Mouse (Mus musculus) natural killer cell, adult 2 months (primary cell): ENCODE results near the gene Hagh.

Experiments
- DNase-seq, 2 experiments: peaks; one replicate each; pipeline ENCODE4 v3.0.0; 2022; ENCODE audit warnings: low spot score in 2 of 2

The Hagh gene

DNA sequence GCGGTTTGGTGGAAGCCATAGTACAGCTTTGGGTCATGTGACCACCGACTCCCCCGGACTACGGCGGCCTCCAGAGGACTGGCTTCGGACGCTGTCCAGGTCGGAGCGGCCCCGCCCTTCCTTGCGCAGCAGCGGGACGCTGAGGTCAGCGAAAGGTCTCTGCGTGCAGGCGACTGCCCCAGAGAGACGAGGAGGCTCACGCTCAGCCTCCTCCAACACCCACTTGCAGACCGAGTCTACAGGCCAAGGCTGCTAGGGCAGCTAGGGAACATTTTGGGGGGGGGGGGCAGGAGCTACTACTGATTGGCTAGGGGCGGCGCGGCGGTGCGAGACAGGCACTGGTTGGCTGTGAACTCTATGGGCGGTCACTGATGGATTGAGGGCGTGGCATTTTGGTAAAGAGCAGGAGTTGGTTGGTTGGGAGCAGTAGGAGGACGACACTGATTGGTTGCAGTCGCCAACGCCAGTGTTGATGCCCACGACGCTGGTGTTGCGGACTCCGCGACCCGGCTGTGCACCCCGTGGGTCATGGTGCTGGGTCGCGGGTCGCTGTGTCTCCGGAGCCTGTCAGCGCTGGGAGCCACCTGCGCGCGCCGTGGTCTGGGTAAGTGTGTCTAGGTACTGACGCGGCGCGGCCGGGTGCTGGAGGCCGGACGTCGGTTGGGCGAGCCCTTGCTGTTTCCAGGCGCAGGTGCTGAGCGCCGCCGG, 10.3 kb downstream of the Hagh start, which contains the start of gene Fahd1:
Fahd1 (minus strand) TSS at position 300 of the 708 bp plus-strand sequence.
- peak; percentile 92 to 94 for DNase-seq

DNA sequence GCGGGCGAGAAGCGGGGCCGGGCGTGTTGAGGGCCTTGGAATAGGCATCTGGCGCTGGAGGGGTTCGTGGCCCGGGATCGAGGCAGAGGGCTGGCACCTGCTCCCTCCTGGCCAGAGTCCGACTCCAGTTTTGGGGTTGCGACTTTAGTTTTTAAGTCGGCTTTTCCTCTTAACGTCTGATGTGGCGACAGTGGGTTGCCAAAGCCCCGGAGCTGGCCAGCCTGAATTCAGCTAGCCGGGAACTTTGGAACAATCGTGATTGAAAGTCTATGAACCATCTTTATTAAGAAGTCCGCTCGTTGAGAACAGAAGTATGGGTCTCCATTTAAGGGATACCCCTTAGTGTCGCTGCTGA, 10.8 kb downstream of the Hagh start:
- no peak for DNase-seq

GRCm38 (mm10) chr17:24851381-24852125, 11.6 kb downstream of the Hagh start:
- DNase-seq: no peak

DNA sequence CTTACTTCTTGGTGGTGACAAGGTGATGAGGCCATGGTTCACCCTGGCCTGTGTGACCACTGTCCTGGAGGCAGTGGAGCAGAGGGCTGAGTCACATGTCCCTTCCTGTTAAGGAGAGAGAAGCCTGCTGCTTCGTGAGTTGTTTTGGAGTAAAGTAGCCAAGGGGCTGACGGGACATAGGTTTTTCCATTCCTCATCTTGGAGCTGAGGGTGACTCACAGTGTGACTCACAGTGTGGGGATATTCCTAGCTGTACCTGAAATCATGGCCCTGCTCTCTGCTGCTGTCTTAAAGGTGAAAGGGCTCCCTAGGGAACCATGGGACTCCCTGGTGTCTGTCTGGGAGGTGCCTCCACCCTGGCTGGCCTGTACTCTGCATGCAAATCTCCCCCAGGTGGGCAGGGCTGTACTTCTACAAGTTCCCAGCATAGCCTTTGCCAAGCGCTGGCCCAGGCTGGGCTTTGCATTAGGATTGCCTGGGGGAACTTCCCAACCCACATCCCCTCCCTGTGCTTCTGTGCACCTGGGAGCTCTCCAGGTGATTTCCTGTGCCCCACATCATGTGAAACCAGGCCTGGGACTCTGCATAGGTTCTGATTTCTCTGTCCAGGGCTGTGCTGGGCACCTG, 16.0 kb downstream of the Hagh start:
- DNase-seq: no peak

- DNase-seq: no peak
Observed at GRCm38 (mm10) chr17:24856589-24856988, 16.6 kb downstream of the Hagh start.

DNA sequence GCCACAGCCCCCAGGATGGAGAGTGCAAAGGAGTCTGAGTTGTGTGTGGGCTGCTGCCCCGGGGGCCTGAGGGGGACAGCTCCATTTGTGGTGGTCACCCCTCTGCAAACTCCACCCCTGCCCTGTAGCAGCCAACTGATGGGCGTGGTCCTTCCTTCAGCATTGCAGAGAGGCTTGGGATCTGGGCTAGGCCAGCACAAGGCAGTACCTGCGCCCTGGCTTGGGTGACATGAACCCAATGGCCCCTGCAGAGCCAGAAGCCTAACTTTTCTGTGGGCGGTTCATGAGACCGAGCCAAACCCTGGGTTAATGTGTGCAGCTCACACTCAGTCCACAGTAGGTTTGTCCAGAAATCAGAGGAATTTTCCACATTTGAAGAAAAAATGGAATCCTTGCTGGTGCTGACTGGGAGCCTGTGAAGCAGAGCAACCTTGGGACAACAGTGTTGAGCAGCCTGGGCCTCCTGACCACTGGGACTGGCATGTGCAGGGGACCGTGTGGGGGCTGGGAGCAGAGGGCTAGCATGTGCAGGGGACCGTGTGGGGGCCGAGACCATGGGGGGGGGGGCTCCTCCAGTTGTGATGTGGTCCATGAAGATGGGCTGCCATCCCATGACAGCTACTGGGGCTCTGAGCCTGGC, 18.0 kb downstream of the Hagh start:
- DNase-seq: no peak

GRCm38 (mm10) chr17:24858967-24859366, 19.0 kb downstream of the Hagh start:
- no peak for DNase-seq

- no peak for DNase-seq
Observed at GRCm38 (mm10) chr17:24860076-24860475, 20.1 kb downstream of the Hagh start.

DNA sequence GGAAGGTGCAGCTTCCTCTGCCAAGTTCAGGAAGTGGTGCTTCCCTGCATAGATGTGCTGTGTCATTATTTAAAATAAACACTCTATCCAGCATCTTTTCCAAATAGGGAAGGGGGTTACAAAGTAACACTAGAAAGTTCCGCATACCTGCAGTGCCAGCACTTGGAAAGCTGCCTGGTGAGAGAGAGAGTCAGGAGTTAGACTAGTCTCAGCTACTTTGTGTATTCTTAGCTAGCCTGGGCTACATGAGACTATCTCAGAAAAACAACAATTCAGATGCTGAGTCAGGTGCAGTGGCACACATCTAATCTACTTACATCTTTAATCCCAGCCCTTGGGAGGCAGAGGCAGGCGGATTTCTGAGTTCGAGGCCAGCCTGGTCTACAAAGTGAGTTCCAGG, 21.8 kb downstream of the Hagh start:
- no peak for DNase-seq

- DNase-seq: no peak
Observed at GRCm38 (mm10) chr17:24865776-24866175, 25.8 kb downstream of the Hagh start, which contains the start of gene Igfals. Igfals (plus strand) TSS chr17:24865997.

DNA sequence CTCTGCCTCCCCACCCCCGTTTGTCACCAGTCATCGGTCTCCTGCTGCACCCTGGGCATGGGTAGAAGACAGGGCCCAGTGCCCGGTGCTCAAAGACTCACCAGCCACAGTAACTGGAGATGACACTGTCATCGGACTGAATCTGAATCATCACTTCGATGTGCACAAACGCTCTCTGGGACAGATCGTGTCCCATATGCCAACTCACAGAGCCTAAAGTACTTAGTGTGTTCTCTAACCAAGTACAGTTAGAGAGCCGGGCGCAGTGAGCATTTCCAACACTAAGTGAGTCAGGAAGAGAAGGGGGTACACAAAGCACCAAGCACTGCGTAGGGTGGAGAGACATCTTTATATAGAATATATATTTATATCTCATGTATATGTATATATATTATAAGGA, 28.0 kb downstream of the Hagh start:
- DNase-seq: no peak

GRCm38 (mm10) chr17:24873695-24874404, 33.9 kb downstream of the Hagh start:
- no peak for DNase-seq

- DNase-seq: no peak
Observed at GRCm38 (mm10) chr17:24874405-24874745, 34.4 kb downstream of the Hagh start.

DNA sequence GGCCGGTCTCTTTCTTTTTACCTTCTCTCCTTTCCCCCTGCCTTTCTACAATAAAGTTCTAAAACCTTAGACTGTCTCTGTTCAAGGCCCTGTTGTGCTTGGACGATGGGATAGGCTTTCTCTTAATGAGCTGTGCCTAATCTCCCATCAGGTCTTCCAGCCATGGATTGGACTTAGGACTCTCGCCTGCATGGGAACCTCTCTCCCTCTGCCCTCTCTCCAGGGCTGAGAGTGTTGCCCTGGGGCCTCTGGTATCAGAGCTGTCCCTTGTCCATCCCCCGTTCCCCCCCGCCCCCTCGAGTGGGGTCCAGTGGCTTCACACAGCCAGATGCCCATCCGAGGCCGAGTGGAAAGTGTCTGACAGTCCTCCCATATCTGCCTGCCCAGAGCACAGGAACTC, 35.0 kb downstream of the Hagh start:
- no peak for DNase-seq

DNA sequence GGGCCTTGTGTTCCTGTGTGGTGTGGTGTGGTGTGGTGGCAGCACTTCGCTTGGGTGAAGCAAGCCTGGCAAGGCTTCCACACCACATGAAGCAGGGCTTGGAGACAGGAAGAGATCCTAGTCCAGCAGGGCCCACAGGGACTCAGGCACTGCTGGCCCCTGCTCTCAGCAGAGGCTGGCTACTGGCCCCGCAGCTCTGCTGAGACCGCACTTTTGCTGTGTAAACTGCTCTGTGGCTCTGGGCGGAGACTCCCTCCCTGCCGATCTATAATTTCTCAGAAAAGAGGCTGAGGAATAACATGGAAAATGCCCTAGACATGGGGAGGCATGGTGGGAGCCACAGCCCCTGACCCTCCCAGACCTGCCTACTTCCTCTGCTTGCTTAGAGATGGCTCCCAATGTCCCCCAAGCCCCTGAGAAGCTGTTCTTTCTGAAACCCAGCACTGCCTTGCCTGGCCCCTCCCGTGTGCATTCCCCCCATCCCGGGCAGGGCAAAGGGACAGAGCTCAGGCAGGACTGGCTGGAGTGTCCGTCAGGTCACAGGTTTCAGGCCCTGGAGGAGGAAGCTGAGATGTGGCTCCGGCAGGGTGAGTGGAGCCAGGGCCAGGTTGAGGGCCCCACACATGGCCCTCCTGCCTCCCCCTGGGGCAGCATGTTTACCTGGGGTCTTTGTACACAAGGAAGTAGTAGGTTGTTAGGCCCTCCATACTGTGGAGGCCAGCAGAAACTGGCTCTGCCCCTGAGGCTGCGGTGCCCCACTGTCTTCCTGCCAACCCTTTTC, 37.6 kb downstream of the Hagh start:
- DNase-seq: no peak

DNA sequence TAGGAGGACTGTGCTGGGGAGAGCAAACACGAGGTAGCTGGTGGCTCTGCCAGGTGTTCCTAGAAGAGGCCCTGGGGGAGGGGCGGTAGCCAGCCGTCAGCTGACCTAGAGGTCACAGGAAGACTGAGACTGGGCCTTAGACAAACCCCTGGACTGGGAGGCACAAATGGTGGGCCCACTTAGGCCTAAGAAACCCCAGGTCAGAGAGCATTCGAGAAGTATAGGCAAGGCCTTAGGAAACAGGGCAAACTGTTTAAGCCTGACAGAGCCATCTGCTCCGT, 38.1 kb downstream of the Hagh start:
- DNase-seq: no peak

GRCm38 (mm10) chr17:24878531-24878930, 38.6 kb downstream of the Hagh start:
- DNase-seq: no peak

GRCm38 (mm10) chr17:24881738-24882440, 41.9 kb downstream of the Hagh start:
- DNase-seq: peak; percentile 49 to 51

DNA sequence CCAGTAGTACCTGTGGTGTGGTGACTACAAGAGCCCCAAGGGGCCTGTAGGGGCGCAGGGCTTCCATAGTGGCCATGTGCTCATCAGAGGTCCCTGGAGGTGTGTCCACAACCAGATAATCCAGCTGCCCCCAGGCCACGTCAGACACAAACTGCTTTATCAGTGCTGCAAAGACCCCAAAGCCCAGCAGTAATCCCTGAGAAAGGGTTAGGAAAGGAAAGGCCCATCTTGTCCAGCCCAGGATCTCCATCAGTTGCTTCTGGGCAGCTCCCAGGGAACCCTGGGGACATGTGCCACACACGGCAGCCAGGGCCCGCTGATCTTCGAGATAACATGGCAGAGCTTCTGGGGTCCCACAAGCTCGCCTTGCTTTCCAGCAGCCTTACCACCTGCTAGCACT, 44.4 kb downstream of the Hagh start:
- DNase-seq: no peak

GRCm38 (mm10) chr17:24885356-24886133, 45.6 kb downstream of the Hagh start:
- DNase-seq: no peak
